Mouse (Mus musculus): Measurements from ENCODE around the gene Gm20388. TPM values are rescaled to one million over a fixed set of nuclear protein-coding genes. Genes with fewer than 3 reads are reported as not detected.

Gene Gm20388
- total RNA-seq, 2 experiments from 2014 or later = 2.4 to 2.6 TPM

DNA sequence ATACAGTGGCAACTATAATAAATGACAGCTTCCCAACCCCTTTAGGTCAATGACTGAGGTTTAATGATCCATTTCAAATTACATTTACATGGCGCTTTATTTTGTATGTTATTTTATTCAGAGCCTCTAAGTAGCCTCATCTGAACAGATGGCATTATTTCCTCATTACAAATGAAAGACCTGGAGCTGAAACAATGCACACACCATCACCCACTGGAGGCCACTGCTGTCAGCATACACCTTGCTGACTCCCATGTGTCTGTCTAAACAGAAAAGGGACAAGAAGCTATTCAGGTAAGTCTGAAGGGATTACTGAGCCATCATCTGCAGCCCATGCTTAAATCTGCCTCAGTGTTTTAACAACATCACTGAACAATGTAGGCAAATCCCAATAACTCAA lies 3024.5 kb downstream of the Gm20388 start:
- no peak for TF ChIP-seq CTCF (IDR thresholded peaks at IDR 0.05)
- no peak for DNase-seq (ENCODE audit: extremely low spot score in 1 of 2, low spot score in 2 of 2)
- H3K4me3 ChIP-seq = no peak overlapping the region
- no peak overlapping the region for H3K27ac ChIP-seq
- intact Hi-C loops (cut with DNase I) = no loop called here

DNA sequence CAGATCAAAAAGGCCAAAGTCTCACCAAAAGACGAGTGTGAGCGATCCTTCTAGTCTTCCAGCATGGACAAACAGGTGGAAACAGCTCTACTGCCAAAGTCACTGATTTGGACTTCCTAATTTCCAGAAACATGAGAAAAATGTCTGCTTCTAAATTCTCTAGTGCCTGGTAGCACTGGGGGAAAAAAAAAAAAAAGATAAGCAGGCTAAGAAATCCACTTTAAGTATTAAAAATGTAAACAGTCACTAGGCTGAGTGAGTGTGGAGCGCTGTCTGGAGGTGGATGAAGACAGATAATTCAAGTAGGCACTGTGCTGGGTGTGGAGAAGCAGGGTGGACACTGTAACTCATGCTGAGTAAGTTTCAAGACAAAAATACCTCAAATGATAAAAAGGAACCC lies 3025.3 kb downstream of the Gm20388 start:
- no peak overlapping the region for H3K27ac ChIP-seq
- intact Hi-C loops (cut with DNase I) = no loop called here
- no peak for TF ChIP-seq CTCF (IDR thresholded peaks at IDR 0.05)
- no peak overlapping the region for H3K4me3 ChIP-seq
- no peak for DNase-seq (ENCODE audit: extremely low spot score in 1 of 2, low spot score in 2 of 2)

DNA sequence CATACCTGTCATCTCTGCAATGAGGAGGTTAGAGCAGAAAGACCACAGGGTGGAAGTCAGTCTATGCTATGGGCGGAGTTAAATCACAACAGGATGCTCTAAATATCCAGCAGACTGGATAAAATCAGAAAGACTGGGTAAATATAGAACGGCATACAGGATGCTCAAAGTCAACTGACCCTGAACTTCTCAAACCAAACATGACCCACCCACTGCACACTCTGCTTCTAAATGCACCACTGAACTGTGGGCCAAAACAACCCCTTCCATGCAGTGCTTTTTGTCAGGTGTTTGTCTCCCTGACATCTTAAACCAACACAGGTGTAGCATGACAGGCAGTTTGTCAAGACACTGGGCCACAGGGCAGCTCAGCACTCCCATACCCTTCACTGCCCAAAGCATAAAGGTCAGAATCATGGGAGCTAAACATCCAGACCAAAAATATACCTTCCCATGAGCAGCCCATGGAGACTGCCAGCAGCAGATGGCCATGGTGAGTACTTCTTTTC lies 3027.0 kb downstream of the Gm20388 start:
- Histone ChIP-seq H3K27ac (peak overlapping the region; percentile 48; the same call in 1 of the 2 replicates), H3K4me3 (no peak overlapping the region)
- DNase-seq (ENCODE audit: extremely low spot score in 1 of 2, low spot score in 2 of 2) = no peak
- intact Hi-C loops (cut with DNase I) = no loop called here
- TF ChIP-seq CTCF (IDR thresholded peaks at IDR 0.05) = no peak

DNA sequence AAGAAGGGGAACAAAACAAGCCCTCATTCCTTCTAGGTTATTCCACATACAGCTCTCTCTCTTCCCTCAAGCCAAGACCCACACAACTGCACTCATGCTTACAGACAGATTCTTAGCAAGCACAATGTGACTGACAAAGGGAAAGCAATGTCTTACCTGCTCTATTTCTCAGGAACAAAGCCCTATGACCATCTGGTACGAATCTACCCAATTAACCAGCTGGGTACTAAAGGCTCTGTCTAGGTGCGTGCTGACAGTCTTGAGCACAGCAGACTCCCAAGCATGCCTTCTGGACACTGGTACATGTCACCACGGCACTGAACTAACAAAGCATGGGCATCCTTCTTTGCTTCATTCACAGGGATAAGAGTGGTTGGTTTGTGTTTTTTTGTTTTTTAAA lies 3027.5 kb downstream of the Gm20388 start:
- intact Hi-C loops (cut with DNase I) = no loop called here
- no peak for DNase-seq (ENCODE audit: extremely low spot score in 1 of 2, low spot score in 2 of 2)
- Histone ChIP-seq H3K4me3 (no peak overlapping the region), H3K27ac (no peak overlapping the region; the same call in 1 of the 2 replicates)
- no peak for TF ChIP-seq CTCF (IDR thresholded peaks at IDR 0.05)

DNA sequence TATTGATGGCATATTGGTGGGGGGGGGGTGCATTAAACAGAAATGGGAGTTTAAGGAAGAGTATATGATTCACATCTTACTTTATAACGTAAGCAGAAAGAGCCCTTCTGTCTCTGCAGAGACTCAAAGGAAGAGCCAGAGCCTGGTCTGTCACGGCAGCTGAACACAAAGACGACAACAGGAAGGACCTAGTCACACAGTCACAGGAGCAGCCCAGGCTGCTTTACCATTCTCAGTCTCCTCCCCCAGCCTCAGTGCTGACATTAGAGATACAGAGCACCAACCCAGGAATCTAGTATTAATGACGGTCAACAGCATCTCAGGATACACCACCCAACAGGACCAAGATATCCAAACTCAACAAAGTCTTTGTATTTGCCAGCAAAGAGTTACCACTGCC lies 3027.9 kb downstream of the Gm20388 start:
- no peak overlapping the region for H3K4me3 ChIP-seq
- H3K27ac ChIP-seq = no peak overlapping the region; the same call in 1 of the 2 replicates
- no peak for DNase-seq (ENCODE audit: extremely low spot score in 1 of 2, low spot score in 2 of 2)
- no peak for TF ChIP-seq CTCF (IDR thresholded peaks at IDR 0.05)
- intact Hi-C loops (cut with DNase I) = no loop called here

DNA sequence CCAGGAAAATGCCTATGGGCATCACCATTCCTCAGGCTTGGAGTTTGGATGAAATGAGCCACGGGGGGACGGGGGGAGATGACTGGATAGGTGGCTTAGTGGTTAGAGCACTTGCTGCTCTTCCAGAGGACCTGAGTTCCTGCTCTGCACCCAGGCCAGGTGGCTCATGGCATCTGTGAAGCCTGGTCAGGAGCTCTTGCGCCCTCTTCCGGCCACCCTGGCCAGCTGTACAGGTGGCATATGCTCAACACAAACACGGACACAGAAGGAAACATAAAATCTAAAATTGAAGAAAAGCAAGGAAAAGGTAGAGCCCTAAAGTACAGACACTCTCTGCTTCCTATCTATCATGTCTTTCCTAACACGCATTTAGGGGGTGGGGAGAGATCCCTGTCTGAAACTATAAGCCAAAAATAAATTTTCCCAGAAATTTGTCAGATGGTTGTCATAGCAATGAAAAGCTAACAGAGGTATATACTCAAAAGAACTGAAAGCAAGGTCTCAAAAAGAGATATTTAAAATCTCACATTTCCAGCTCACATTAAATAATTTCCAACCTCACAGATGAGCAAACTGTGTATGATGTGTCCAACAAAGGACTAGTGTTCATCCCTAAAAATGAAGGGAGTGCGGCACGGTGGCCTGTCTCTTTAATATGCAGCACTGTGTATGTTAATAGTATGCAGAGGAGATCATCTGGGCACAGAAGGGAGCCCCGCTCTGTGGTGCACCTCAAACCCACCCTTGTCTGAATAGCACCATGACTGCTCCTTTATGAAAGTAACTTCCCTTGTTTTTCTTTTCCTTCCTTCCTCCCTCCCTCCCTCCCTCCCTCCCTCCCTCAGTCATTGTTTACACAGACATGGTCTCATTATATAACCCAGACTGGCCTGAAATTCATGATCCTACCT lies 3032.4 kb downstream of the Gm20388 start:
- Histone ChIP-seq H3K4me3 (no peak overlapping the region), H3K27ac (peak overlapping the region; percentile 64)
- intact Hi-C loops (cut with DNase I) = no loop called here
- no peak for DNase-seq (ENCODE audit: extremely low spot score in 1 of 2, low spot score in 2 of 2)
- TF ChIP-seq CTCF (IDR thresholded peaks at IDR 0.05) = peak; percentile 44

DNA sequence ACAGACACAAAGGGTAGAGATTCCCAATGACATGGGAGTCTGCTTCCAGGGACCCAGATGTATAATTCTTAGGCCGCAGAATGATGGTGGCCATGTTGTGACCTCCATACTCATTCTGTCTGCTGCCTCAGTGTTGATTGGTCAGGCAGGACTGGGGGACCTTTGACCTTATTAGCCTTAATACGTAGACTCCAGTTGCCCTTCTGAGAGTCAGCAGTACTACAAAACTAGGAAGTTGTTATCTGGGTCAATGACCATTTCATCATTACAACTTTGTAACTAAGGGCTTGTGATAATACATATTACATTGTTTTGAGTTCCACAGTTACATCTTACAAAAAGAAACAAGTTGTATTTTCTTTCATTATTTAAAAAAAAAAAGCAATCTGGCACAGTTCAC lies 3035.1 kb downstream of the Gm20388 start:
- Histone ChIP-seq H3K27ac (no peak overlapping the region), H3K4me3 (no peak overlapping the region)
- no peak for TF ChIP-seq CTCF (IDR thresholded peaks at IDR 0.05)
- DNase-seq (ENCODE audit: extremely low spot score in 1 of 2, low spot score in 2 of 2) = no peak
- intact Hi-C loops (cut with DNase I) = no loop called here

DNA sequence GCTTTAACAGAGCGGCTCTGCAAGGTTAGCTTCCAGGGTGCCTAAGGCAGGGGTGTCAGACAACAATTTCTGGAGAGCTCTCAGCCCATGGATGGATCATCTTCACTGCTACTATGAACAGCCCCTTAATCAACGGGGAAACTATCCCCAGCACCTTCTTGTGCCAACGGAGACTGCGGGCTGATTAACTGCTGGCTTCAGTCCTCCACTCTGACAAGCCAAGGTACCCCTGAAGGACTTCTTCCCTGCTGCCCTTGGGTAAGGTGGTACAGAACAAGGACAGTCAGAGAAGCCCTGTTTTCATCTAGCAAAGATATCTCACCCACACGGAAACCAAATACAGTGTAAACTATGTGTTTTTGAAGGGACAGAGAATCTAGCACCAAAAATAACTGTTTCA lies 3039.1 kb downstream of the Gm20388 start:
- intact Hi-C loops (cut with DNase I) = no loop called here

DNA sequence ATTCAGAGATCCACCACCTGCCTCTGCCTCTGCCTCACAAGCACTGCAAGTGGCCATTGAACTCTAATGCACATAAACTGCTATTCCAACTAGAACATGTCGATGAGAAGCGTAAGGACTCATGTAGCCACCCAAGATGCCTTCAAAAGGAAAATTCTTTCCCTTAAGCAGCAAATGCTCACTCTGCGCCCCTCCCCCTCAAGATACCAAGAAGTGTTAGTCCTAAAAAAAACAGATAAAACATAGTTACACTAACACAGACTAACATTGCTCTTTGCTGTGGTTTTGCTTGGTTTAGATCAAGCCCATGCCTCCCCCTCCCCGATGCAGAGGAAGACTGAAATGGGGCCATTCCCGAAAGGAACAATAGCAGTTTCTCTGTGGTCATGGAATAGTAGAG lies 3040.8 kb downstream of the Gm20388 start:
- intact Hi-C loops (cut with DNase I) = no loop called here
- TF ChIP-seq CTCF (IDR thresholded peaks at IDR 0.05) = no peak
- DNase-seq (ENCODE audit: extremely low spot score in 1 of 2, low spot score in 2 of 2) = no peak
- H3K4me3 ChIP-seq = no peak overlapping the region
- no peak overlapping the region for H3K27ac ChIP-seq

More for the DNA sequence above, 3039.1 kb downstream of the Gm20388 start:
- DNase-seq (ENCODE audit: extremely low spot score in 1 of 2, low spot score in 2 of 2) = no peak
- H3K4me3 ChIP-seq = no peak overlapping the region
- no peak for TF ChIP-seq CTCF (IDR thresholded peaks at IDR 0.05)
- H3K27ac ChIP-seq = peak overlapping the region; percentile 24; the same call in 1 of the 2 replicates

DNA sequence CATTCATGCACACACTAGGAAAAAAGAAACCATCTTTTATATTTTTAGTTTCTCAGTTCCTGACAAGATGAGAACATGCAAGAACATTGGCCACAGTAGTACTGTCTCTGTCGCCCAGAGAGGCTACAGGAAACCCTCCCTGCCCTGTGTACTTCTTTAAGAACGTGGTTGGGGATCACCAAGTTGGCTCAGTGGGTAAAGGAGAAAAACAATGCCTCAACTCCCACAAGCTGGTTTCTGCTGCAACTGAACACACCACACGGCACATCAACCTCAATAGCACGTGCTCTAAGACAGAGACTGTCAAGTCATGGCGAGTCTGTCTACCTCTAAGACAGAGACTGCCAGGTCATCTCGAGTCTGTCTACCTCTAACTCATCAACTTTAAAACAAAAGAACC lies 3042.4 kb downstream of the Gm20388 start:
- Histone ChIP-seq H3K4me3 (no peak overlapping the region), H3K27ac (no peak overlapping the region)
- intact Hi-C loops (cut with DNase I) = no loop called here
- no peak for DNase-seq (ENCODE audit: extremely low spot score in 1 of 2, low spot score in 2 of 2)
- TF ChIP-seq CTCF (IDR thresholded peaks at IDR 0.05) = no peak

DNA sequence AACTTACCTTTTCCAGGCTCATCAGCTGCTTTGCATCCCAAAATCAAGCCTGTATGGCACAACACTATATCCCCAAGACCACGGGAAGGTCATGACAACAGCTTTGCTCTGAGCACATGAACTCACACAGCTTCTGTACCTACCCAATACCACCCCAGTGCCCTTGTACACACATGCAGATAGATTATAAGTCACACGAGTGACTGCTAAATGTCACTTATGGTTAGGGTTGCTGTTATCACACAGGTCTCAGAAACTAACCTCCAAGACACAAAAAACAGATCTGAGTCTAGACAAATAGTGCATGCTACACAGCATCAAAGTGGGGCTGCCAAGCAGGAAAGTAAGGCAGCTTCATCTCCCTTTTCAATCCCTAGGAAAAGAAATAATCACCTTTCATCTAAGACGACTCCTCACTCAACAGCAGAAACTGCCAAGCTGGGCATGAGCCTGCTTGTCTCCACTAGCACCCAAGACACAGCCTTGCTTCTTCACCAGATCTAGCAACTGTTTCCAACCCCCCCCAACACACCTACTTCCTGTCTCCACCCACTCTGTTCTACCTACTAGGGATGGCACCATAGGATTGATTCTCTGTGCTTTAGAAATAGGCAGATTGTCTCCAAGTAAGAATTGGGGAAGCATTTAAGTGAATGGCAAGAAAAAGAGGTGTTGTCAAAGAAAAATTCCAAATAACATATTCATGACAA lies 3043.6 kb downstream of the Gm20388 start:
- peak overlapping the region; percentile 40; the same call in 1 of the 2 replicates for H3K27ac ChIP-seq
- H3K4me3 ChIP-seq = no peak overlapping the region
- TF ChIP-seq CTCF (IDR thresholded peaks at IDR 0.05) = no peak
- no peak for DNase-seq (ENCODE audit: extremely low spot score in 1 of 2, low spot score in 2 of 2)
- intact Hi-C loops (cut with DNase I) = no loop called here

DNA sequence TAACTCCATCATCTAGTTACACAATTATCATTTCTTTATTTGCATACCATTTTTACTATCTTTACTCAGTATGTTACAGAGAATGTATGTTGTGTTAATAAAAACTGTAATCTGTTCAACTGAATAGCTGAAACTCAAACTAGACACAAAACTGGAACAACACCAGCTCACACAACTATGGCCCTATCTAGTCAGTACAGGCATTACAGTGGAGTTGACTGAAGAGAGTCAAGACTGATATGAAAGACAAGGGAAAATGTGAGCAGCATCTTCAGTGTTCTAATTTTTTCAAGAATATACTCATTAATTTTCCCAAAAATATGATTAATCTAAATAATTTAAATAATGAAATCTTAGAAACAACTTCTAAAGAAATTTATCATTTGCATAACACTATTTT lies 3044.6 kb downstream of the Gm20388 start:
- no peak overlapping the region for H3K4me3 ChIP-seq
- no peak overlapping the region for H3K27ac ChIP-seq
- DNase-seq (ENCODE audit: extremely low spot score in 1 of 2, low spot score in 2 of 2) = no peak
- intact Hi-C loops (cut with DNase I) = no loop called here
- no peak for TF ChIP-seq CTCF (IDR thresholded peaks at IDR 0.05)
